Mouse (Mus musculus) liver, embryonic 11.5 days (tissue): ENCODE data around the gene Parvb. TPM values are rescaled to one million over a fixed set of nuclear protein-coding genes. Genes with fewer than 3 reads are reported as not detected.
A peak's percentile ranks its signal among the peaks of the same experiment; 100 is the strongest.

Source experiments
- ATAC-seq: fragments of 200-750 bp; cut with Nextera tagmentation; replicated peaks from 2 replicates; pipeline ENCODE4 v1.8.0; 2017; ENCODE audit warnings: moderate number of reproducible peaks, mild to moderate bottlenecking, moderate TSS enrichment, moderate library complexity; ENCODE audit not compliant: low FRiP score
- DNase-seq: peaks from one replicate; pipeline ENCODE4 v3.0.0-alpha.2; 2017; ENCODE audit warnings: low spot score
- H3K27ac ChIP-seq: fragments of 300-500 bp; sonication (generic); 2 replicates; pipeline ENCODE4 v1.5.1; 2014; ENCODE audit warnings: mild to moderate bottlenecking, low read depth, low read length, control low read depth
- H3K27me3 ChIP-seq: fragments of 300-500 bp; sonication (generic); replicated peaks from 2 replicates; pipeline ENCODE4 v1.6.1; 2014; ENCODE audit warnings: low read length, mixed read lengths; ENCODE audit not compliant: control insufficient read depth, insufficient read depth
- H3K36me3 ChIP-seq: fragments of 300-500 bp; sonication (generic); 2 replicates; pipeline ENCODE4 v1.6.1; 2014; ENCODE audit warnings: mild to moderate bottlenecking, low read length, moderate library complexity, mixed read lengths; ENCODE audit not compliant: control insufficient read depth, insufficient read depth
- H3K4me1 ChIP-seq: fragments of 300-500 bp; sonication (generic); replicated peaks from 2 replicates; pipeline ENCODE4 v1.6.1; 2014; ENCODE audit warnings: low read length, mixed read lengths; ENCODE audit not compliant: control insufficient read depth, insufficient read depth
- H3K4me2 ChIP-seq: fragments of 300-500 bp; sonication (generic); 2 replicates; pipeline ENCODE4 v1.6.1; 2014; ENCODE audit warnings: mild to moderate bottlenecking, control low read depth, moderate library complexity
- H3K4me3 ChIP-seq: fragments of 300-500 bp; sonication (generic); 2 replicates; pipeline ENCODE4 v1.5.1; 2014; ENCODE audit warnings: low read depth, low read length, control low read depth
- H3K9ac ChIP-seq: fragments of 300-500 bp; sonication (generic); 2 replicates; pipeline ENCODE4 v1.6.1; 2014; ENCODE audit warnings: low read depth, low read length, control low read depth
- H3K9me3 ChIP-seq: fragments of 300-500 bp; sonication (generic); 2 replicates; pipeline ENCODE4 v1.6.1; 2016; ENCODE audit warnings: low read length, inconsistent platforms, mixed read lengths; ENCODE audit not compliant: control insufficient read depth
- WGBS: fragments of 180-500 bp; shearing (Covaris S2); extraction: QIAGEN DNeasy Blood & Tissue Kit; methylation state at CpG from one replicate; pipeline ENCODE4 v1.1.7; 2014; 5-methylcytosine and 5-hydroxymethylcytosine counted together
- polyA plus RNA-seq: library from polyadenylated mRNA; unstranded; fragments of >200 nt; fragmentation: Nextera tagmentation; extraction: Ambion mirVana; gene quantifications from 2 replicates; pipeline ENCODE4 v1.2.1, GENCODE M21; 2014

Parvb gene
- polyA plus RNA-seq: 13.9 and 15.4 TPM in 2 replicates

DNA sequence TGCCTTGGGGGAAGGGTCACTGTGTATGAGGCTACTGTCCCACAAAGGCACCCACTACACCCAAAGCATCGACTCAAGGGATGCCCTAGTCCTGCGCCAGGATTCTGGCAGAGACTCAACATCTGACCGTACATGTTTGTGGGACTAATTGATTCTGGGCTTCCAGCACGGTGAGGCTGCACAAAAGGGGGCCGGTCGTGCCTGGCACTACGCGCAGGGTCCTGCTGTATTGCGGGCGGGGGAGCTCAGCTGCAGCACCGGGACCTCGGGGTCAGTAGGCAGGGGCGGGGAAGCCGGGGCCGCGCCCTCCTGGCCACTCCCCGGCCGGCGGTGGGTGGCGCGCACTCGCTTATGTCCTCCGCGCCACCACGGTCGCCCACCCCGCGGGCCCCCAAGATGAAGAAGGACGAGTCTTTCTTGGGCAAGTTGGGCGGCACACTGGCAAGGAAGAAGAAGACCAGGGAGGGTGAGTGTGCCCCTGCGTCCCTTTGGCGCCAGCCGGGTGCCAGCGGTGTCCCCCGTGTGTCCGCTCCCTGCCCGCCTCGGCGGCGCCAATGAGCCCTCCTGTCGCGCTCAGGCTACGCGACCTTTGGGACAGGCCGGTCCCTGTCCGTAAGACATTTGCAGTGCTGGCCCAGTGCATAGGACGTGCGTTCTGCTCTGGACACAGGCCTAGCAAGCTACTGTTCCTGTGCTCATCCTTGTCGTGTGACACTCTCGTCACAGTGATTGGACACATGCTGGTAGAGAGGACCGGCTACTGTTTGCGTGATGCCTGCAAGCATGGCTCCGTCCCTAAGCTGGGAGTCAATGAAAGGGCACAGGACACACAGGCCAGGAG is at the start of gene Parvb:
Gene Parvb (plus strand): TSS at position 323 of the 841 bp plus-strand sequence.
- ATAC-seq (peak; percentile 70), DNase-seq (peak; percentile 72)
- under 1% methylated on average over 53 of the region's 53 CpGs for WGBS
- no peaks in the 10 kb centered on the region for H3K9me3 ChIP-seq
- H3K4me2 ChIP-seq: peak within 1 kb of the TSS; percentile 87
- peaks cover 26% of the 10 kb centered on the region for H3K4me1 ChIP-seq
- H3K36me3 ChIP-seq: no peaks in the 10 kb centered on the region
- no peaks in the 10 kb centered on the region for H3K27me3 ChIP-seq
- H3K27ac ChIP-seq: peak within 1 kb of the TSS; percentile 89
- peak within 1 kb of the TSS; percentile 77 for H3K9ac ChIP-seq
- H3K4me3 ChIP-seq: peak within 1 kb of the TSS; percentile 74

DNA sequence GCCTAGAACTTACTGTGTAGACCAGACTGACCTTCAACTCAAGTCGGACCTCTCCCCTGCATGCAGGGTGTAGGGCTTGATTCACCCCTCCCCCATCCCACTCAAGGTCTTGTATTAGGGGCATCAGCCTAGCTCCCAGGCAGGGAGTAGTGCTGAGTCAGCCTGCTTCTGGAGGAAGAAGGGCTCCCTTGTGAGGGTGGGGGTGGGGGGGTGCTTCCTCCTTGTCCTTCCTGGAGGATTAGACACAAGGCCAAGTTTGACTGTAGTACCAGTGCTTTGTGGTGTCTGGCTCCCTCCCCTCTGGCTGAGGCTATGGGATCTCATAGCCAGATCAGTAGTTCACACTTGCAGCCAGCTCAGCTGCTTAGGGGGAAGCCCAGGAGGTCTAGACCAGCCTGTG is 47.9 kb upstream of the Parvb start:
- DNase-seq (peak; percentile 43), ATAC-seq (peak; percentile 53)
- H3K36me3 ChIP-seq: no peaks in the 10 kb centered on the region

DNA sequence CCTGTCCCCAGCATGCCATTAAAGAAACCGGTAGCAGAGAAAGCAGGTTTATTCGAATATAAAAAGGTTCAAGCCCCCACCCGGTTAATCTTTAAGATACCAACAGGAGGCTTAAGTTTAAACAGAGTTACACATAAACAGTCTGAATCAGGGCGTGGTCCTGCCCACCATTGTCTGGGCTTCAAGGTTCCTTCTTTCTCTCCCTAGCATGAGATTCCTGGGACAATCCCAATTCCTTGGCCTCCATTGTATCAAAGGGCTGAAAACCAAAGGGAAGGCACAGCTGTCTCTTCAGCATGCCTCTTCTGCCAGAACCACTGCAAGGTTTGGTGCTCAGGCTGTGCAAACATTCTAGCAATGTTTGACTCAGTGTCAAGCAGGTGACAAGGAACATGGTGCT is 45.6 kb upstream of the Parvb start:
- Histone ChIP-seq H3K27ac (no peak overlapping the region), H3K4me2 (no peak overlapping the region), H3K4me1 (peaks cover 9% of the 10 kb centered on the region; the same call in 1 of the 2 replicates), H3K36me3 (no peaks in the 10 kb centered on the region), H3K27me3 (peaks cover 5% of the 10 kb centered on the region; the same call in 1 of the 2 replicates), H3K9ac (no peak overlapping the region), H3K9me3 (no peaks in the 10 kb centered on the region), H3K4me3 (no peak overlapping the region)
- WGBS: 65% methylated on average over 4 of the region's 4 CpGs
- DNase-seq: no peak
- ATAC-seq: no peak

More for the DNA sequence above, 47.9 kb upstream of the Parvb start:
- H3K27me3 ChIP-seq: peaks cover 5% of the 10 kb centered on the region; the same call in 1 of the 2 replicates
- no peak overlapping the region for H3K4me3 ChIP-seq
- H3K9ac ChIP-seq: no peak overlapping the region
- 19% methylated on average over 1 of the region's 1 CpGs for WGBS
- H3K9me3 ChIP-seq: no peaks in the 10 kb centered on the region
- H3K4me2 ChIP-seq: 0 out of 2 replicates have a peak overlapping the region, but pooled peaks have one; percentile 14
- H3K27ac ChIP-seq: no peak overlapping the region
- H3K4me1 ChIP-seq: peaks cover 6% of the 10 kb centered on the region; the same call in 1 of the 2 replicates

- Histone ChIP-seq H3K4me2 (no peak overlapping the region), H3K36me3 (no peaks in the 10 kb centered on the region), H3K9me3 (no peaks in the 10 kb centered on the region), H3K27me3 (no peaks in the 10 kb centered on the region), H3K4me3 (no peak overlapping the region), H3K4me1 (peaks cover 13% of the 10 kb centered on the region), H3K27ac (no peak overlapping the region), H3K9ac (no peak overlapping the region)
- no peak for DNase-seq
- WGBS: 60% methylated on average over 2 of the region's 2 CpGs
- ATAC-seq: no peak
Measured at GRCm38 (mm10) chr15:84188887-84189530, 42.8 kb upstream of the Parvb start.

DNA sequence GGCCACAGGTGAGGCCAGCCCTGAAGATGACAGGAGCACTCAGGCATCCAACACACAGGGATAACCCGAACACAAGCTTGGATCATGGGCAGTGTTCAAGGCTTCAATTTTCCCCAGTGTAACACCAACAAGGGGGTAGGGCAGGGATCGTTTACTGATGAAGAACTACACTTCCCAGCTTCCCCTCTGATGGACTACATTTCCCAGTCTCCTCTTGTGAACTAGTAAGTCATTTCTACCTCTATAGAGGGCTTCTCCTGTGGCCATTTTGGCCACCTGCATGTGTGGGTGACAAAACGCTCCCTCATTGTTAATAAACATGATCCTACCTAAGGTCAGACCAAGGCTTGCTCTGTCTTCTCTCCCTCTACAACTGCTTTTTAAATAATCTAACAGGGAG is 42.0 kb upstream of the Parvb start:
- H3K4me3 ChIP-seq: no peak overlapping the region
- no peak overlapping the region for H3K9ac ChIP-seq
- no peak overlapping the region for H3K4me2 ChIP-seq
- no peaks in the 10 kb centered on the region for H3K9me3 ChIP-seq
- whole genome bisulfite sequencing: 45% methylated on average over 3 of the region's 3 CpGs
- peaks cover 13% of the 10 kb centered on the region for H3K4me1 ChIP-seq
- no peaks in the 10 kb centered on the region for H3K27me3 ChIP-seq
- DNase-seq (no peak), ATAC-seq (no peak)
- H3K36me3 ChIP-seq: peaks cover 3% of the 10 kb centered on the region; the same call in 1 of the 2 replicates
- no peak overlapping the region for H3K27ac ChIP-seq

DNA sequence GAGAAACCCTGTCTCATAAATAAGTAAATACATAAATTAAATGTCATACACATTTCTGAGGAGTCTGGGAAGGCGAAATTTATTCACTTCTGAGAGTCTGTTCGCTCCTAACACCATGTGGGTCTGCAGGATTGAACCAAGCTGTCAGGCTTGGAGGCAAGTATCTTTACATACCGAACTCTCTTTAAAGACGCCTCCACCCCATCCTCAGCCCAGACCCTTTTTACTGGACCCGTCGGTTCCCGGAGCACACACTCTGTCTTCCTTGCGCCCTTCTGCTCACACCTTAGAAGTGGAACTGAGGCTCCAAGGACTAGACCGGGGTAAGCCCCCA is 40.2 kb upstream of the Parvb start:
- Histone ChIP-seq H3K4me1 (peaks cover 13% of the 10 kb centered on the region), H3K36me3 (peaks cover 6% of the 10 kb centered on the region), H3K9ac (peak overlapping the region; percentile 89), H3K4me3 (peak overlapping the region; percentile 96), H3K27me3 (no peaks in the 10 kb centered on the region), H3K4me2 (peak overlapping the region; percentile 61), H3K27ac (peak overlapping the region; percentile 97), H3K9me3 (no peaks in the 10 kb centered on the region)
- ATAC-seq (no peak), DNase-seq (no peak)
- WGBS: 2% methylated on average over 9 of the region's 9 CpGs

DNA sequence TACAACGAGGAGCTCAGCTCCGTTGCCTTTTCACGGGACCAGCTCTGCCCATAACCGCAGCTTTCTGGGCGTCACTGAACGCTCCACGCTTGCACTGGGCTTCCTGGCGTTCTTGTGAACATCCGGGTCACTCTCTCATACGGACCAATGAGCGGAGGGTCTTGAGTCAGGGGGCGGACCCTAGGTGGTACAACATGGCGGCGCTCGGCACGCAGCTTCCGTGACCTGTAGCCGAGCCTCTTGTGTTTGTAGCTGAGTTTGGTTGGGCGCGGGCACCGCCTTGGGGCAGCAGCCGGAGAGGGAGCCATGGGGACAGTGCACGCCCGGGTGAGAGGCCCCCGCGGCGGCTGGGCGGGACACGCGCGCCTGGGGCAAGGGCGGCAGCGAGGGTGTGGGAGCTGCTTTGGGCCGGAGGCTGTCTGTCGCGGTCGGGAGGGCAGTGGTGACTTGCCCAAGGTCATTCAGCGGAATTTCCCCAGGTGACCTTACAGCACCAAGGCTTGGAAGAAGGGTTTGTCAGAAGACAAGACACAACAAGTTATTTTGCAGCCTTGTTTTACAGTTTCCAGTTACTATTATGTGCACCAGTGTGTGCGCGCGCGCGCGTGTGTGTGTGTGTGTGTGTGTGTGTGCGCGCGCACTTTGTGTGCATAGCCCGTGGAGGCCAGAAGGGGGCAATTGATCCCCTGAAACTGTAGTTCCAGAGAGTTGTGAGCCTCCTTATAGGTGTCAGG is 39.6 kb upstream of the Parvb start, which contains the start of gene Samm50:
Gene Samm50 (plus strand): TSS at position 184 of the 734 bp plus-strand sequence.
- DNase-seq (peak; percentile 93), ATAC-seq (peak; percentile 97)
- Histone ChIP-seq H3K36me3 (peaks cover 10% of the 10 kb centered on the region), H3K27ac (peak within 1 kb of the TSS; percentile 97), H3K4me3 (peak within 1 kb of the TSS; percentile 96), H3K9me3 (no peaks in the 10 kb centered on the region), H3K4me2 (peak within 1 kb of the TSS; percentile 61), H3K4me1 (peaks cover 13% of the 10 kb centered on the region), H3K27me3 (no peaks in the 10 kb centered on the region), H3K9ac (peak within 1 kb of the TSS; percentile 89)
- 2% methylated on average over 48 of the region's 48 CpGs for WGBS

GRCm38 (mm10) chr15:84196486-84197165 is 35.2 kb upstream of the Parvb start:
- H3K4me2 ChIP-seq: no peak overlapping the region
- no peaks in the 10 kb centered on the region for H3K27me3 ChIP-seq
- DNase-seq (no peak), ATAC-seq (no peak)
- 89% methylated on average over 8 of the region's 8 CpGs for WGBS
- H3K36me3 ChIP-seq: peaks cover 51% of the 10 kb centered on the region
- H3K9ac ChIP-seq: no peak overlapping the region
- no peak overlapping the region for H3K27ac ChIP-seq
- H3K4me1 ChIP-seq: peaks cover 10% of the 10 kb centered on the region
- H3K4me3 ChIP-seq: no peak overlapping the region
- H3K9me3 ChIP-seq: no peaks in the 10 kb centered on the region
